Mouse (Mus musculus) heart, postnatal 0 days (tissue): ENCODE results near the gene N4bp2.

Experiments used
- CTCF ChIP-seq: IDR thresholded peaks from 2 replicates; pipeline ENCODE4 v1.5.1; 2016; ENCODE audit warnings: antibody characterized with exemption, control low read depth, low read depth
- EP300 ChIP-seq: IDR thresholded peaks from 2 replicates; pipeline ENCODE4 v1.6.1; 2016; ENCODE audit warnings: antibody characterized with exemption, low read depth

DNA sequence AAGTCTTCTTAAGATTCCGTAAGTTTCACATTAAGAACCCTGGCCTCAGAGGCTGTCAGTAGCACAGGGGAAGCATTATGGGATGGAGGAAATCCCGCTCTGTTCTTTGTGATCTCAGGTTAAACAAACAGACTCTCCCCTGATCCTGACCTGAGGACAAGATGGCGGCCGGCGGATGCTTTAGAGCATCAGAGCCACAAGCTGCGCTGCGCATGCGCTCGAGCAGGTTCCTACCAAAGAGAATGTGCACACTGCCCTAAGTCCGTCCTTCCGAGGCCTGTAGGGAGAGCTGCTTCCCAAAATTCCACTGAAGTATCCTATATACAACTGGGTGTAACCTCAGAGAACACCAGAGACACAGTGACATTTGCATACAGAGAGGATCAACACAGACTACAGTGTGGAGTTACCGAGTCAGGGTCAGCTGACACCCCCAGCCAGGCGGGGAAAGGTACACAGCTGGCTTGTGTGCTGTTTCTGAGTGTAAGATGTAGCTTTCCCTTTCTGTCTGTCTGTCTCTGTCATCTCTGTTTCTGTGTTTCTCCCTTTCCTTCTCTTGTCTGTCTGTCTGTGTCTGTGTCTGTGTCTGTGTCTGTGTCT, 108.1 kb downstream of the N4bp2 start:
- TF ChIP-seq CTCF (no peak), EP300 (no peak)
